Mouse (Mus musculus): Measurements from ENCODE around the gene 2610044O15Rik8.
"Not testable (repeated sequence)": the region's sequence is repeated elsewhere in the genome, so short reads cannot be mapped to it uniquely, and the experiment has no call there.

2610044O15Rik8 gene

GRCm38 (mm10) chr8:129234027-129234733, at the start of gene 2610044O15Rik8:
2610044O15Rik8 (minus strand) TSS chr8:129234406.
- DNase-seq (ENCODE audit: low spot score): peak; percentile 40

GRCm38 (mm10) chr8:129265918-129266317, 31.7 kb upstream of the 2610044O15Rik8 start:
- no peak for DNase-seq (ENCODE audit: low spot score)

- no peak for DNase-seq (ENCODE audit: low spot score)
Observed at GRCm38 (mm10) chr8:129264296-129264695, 30.1 kb upstream of the 2610044O15Rik8 start.

- not testable (repeated sequence) for DNase-seq (ENCODE audit: low spot score)
Observed at GRCm38 (mm10) chr8:129263211-129263927, 29.2 kb upstream of the 2610044O15Rik8 start.

GRCm38 (mm10) chr8:129233664-129234026, 561 bp downstream of the 2610044O15Rik8 start:
- no peak for DNase-seq (ENCODE audit: low spot score)

Measured in urinary bladder, postnatal 10 days (tissue).